Mouse (Mus musculus) G1E (cell line): ENCODE measurements around the gene Gm20908. TPM values are rescaled to one million over a fixed set of nuclear protein-coding genes. Genes with fewer than 3 reads are reported as not detected.
"Not testable (repeated sequence)": the region's sequence is repeated elsewhere in the genome, so short reads cannot be mapped to it uniquely, and the experiment has no call there.

Source experiments
- ATAC-seq: 2 replicates; pipeline ENCODE4 v1.8.0; 2016; ENCODE audit warnings: mild to moderate bottlenecking; ENCODE audit not compliant: insufficient number of reproducible peaks, poor library complexity, low FRiP score, severe bottlenecking; ENCODE audit errors: extremely low read depth
- DNase-seq: peaks from one replicate; pipeline ENCODE4 v3.0.0; 2012; ENCODE audit warnings: low spot score
- H3K27me3 ChIP-seq: 2 replicates; pipeline ENCODE4 v1.6.1; 2012; ENCODE audit warnings: mild to moderate bottlenecking, low read length, inconsistent platforms; ENCODE audit not compliant: insufficient read depth
- H3K36me3 ChIP-seq: replicated peaks from 2 replicates; pipeline ENCODE3; 2012; ENCODE audit warnings: mild to moderate bottlenecking, inconsistent platforms
- H3K4me1 ChIP-seq: 2 replicates; pipeline ENCODE4 v1.6.1; 2012; ENCODE audit warnings: low read depth, low read length, inconsistent platforms, mixed read lengths; ENCODE audit not compliant: insufficient read depth
- H3K4me3 ChIP-seq: 2 replicates; pipeline ENCODE4 v1.5.1; 2012; ENCODE audit warnings: low read depth, mild to moderate bottlenecking, inconsistent platforms, low read length, moderate library complexity, mixed read lengths
- H3K9me3 ChIP-seq: replicated peaks from 2 replicates; pipeline ENCODE4 v1.6.1; 2012; ENCODE audit warnings: inconsistent platforms
- polyA plus RNA-seq: library from polyadenylated mRNA; stranded (reverse); fragments of >175 nt; gene quantifications from 2 replicates; pipeline ENCODE4 v1.2.3, GENCODE M21; 2012
- total RNA-seq, 2 experiments: library from RNA; stranded (forward) in 1 of 2; stranded (reverse) in 1 of 2; fragments of 200-1000 nt in 1 of 2; fragments of >200 nt in 1 of 2; fragmentation: Nextera tagmentation in 1 of 2; gene quantifications; 2 replicates each; pipeline ENCODE4 v1.2.3; 2014 to 2017

The Gm20908 gene
- total RNA-seq (2014; fragmentation: Nextera tagmentation) (not detected in 2 replicates), total RNA-seq (2017) (not detected in 2 replicates), polyA plus RNA-seq (not detected in 2 replicates)

DNA sequence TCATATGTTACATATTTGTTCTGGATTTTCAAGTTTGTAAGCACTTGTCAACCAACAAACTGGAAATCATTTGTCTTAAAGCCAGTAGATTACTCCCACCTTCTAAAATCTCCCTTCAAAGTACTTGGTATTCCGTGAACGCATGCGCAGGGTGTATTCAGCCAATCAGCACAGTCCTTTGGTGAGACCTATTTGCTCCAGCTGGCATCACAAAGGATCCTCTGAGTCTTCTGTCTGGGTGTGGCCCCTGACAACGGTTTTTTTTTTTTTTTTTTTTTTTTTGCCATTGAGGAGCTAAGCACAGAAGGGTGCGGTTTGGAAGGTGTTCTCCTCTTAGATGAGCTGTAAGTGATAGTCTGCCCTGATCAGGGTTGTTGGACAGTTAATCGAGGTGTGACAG, at the start of gene Gm20908:
TSS of gene Gm20908 (plus strand) at position 301 of the 400 bp plus-strand sequence.
- H3K9me3 ChIP-seq, ATAC-seq, H3K36me3 ChIP-seq, H3K27me3 ChIP-seq, H3K4me1 ChIP-seq, H3K4me3 ChIP-seq, DNase-seq: not testable (repeated sequence)
